Mouse (Mus musculus) bone marrow macrophage, adult 2 months (primary cell): ENCODE measurements around the gene Gna11.

Experiments
- CTCF ChIP-seq: IDR thresholded peaks from 2 replicates; pipeline ENCODE4 v1.5.1; 2012; ENCODE audit warnings: low read depth, mild to moderate bottlenecking, low read length, moderate library complexity
- POLR2A ChIP-seq: IDR thresholded peaks from 2 replicates; pipeline ENCODE4 v1.6.1; 2012; ENCODE audit warnings: mild to moderate bottlenecking, low read depth, low read length, borderline replicate concordance

- no peak for TF ChIP-seq POLR2A
- TF ChIP-seq CTCF = no peak
These were observed 26.0 kb upstream of the Gna11 start for GRCm38 (mm10) chr10:81570831-81571500.
